Mouse (Mus musculus) frontal cortex, adult 2 months (tissue): Measurements from ENCODE around the gene Arf3. TPM values are rescaled to one million over a fixed set of nuclear protein-coding genes. Genes with fewer than 3 reads are reported as not detected.
A peak's percentile ranks its signal among the peaks of the same experiment; 100 is the strongest.

Experiments
- DNase-seq, 2 experiments: peaks; one replicate each; pipeline ENCODE4 v3.0.0; 2022; ENCODE audit warnings: low spot score in 1 of 2; ENCODE audit errors: extremely low spot score in 1 of 2
- polyA plus RNA-seq: library from polyadenylated mRNA; depleted of rRNA; stranded (reverse); fragments of >200 nt; gene quantifications from 2 replicates; pipeline ENCODE4 v1.2.3, GENCODE M21; 2012

Arf3 gene
- polyA plus RNA-seq, 1 experiment = 678 TPM

DNA sequence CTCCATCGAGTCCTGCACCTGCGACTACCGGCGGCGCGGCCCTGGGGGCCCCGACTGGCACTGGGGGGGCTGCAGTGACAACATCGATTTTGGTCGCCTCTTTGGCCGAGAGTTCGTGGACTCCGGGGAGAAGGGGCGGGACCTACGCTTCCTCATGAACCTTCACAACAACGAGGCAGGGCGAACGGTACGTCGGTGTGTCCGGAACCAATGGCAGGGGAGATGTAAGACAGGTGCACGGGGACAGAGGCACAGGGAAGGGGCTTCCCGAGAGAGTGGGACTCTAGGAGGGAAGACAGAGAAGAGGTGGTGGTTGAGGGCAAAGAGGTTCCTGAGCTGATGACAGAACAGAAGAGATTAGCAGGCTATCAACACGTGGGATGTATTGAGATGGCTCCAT is 28.8 kb upstream of the Arf3 start:
- no peak for DNase-seq

DNA sequence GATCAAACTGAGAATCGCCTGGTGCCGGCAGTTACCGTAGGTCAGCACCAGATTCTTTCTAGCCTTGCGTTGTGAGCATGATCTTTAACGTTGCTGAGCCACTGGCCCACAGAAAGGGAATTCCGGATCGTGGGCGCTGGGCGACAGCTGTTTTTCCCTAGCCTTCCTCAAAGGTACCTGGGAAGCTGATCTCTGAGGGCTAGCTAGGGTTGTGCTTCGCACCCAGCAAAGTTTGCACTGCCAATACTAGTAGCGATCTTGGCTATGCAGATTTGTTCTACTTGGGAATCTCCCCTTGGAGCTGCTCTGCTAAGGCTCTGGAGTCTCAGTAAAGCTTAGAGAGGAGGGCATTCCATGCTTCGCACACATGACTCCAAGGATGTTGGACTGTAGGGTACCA is 28.2 kb upstream of the Arf3 start:
- no peak for DNase-seq

DNA sequence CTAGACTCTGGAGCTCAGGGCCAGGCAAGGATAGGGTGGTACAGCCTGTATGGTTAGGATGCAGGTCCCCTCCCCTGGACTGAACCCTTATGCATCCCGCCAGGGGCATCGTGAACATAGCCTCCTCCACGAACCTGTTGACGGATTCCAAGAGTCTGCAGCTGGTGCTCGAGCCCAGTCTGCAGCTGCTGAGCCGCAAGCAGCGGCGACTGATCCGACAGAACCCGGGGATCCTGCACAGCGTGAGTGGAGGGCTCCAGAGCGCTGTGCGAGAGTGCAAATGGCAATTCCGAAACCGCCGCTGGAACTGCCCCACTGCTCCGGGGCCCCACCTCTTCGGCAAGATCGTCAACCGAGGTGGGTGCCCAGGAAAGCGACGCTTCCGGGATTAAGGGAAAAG is 27.7 kb upstream of the Arf3 start:
- DNase-seq = no peak

DNA sequence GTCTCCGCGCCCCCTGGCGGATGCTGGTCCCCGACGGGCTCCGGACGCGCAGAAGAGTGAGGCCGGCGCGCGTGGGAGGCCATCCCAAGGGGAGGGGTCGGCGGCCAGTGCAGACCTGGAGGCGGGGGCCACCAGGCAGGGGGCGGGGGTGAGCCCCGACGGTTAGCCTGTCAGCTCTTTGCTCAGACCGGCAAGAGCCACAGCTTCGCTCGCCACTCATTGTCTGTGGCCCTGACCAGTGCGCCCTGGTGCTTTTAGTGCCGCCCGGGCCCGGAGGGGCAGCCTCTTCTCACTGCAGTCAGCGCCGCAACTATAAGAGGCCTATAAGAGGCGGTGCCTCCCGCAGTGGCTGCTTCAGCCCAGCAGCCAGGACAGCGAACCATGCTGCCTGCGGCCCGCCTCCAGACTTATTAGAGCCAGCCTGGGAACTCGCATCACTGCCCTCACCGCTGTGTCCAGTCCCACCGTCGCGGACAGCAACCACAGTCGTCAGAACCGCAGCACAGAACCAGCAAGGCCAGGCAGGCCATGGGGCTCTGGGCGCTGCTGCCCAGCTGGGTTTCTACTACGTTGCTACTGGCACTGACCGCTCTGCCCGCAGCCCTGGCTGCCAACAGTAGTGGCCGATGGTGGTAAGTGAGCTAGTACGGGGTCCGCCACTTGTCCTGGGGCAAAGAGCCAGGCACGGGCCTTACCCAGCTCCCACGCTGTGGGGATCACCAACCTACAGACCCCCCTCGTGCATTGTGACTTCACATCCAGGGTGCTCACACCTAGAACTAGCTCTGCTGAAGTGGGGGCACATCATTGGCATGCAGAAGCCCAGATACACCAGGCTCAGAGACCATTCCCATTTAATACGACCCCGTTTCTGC is 26.9 kb upstream of the Arf3 start, which contains the start of gene Wnt1:
Gene Wnt1 (plus strand): TSS at position 197 of the 875 bp plus-strand sequence.
- no peak for DNase-seq

DNA sequence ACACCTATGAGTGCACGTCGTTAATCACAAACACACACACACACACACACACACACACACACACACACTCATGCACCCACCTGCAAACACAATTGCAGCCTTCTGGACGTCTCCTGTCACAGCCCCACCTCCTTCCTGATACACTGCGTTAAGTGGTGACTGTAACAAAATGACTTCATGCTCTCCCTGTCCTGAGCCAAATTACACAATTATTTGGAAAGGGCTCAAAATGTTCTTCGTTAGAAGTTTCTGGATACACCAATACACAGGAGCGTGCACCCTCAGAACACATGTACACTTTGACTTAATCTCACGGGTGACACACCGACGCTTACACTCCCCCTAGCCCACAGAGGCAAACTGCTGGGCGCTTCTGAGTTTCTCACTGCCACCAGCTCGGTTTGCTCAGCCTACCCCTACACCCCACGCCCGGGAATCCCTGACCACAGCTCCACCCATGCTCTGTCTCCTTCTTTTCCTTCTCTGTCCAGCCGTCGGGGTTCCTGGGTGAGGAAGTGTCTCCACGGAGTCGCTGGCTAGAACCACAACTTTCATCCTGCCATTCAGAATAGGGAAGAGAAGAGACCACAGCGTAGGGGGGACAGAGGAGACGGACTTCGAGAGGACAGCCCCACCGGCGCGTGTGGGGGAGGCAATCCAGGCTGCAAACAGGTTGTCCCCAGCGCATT is 26.1 kb upstream of the Arf3 start:
- no peak for DNase-seq

DNA sequence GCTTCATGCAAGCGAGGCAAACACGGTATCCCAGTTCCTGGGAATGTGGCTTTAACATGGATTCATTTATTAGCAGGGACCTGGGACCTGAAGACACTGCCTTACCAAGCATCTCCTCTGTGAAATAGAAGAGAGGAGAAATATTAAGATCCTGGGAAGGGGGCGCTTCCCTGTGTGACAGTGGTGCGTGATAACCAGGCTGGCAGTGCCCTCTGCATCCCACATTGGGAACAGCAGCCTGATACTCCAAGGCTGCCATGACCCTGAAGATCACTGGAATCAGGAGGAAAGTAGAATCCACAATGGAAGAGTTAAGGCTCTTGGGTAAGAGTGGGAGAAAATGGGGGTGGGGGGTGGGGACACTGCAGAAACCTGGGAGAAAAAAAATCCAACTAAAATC is 24.9 kb upstream of the Arf3 start:
- peak in 1 of 2 experiments; percentile 49 for DNase-seq

DNA sequence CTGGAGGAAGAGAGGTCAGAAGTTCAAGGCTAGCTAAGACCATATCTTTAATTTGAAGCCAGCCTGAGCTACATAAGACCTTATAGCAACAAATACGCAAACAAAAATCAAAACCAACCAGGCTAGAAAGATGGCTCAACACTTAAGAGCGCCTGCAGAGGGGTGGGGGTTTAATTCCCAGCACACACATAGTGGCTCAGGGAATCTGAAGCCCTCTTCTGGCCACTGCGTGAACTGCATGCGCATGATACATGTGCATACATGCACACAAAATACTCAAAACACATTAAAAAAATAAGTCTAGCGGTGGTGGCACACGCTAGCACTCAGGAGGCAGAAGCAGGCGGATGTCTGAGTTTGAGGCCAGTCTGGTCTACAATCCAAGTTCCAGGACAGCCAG is 22.7 kb upstream of the Arf3 start:
- no peak for DNase-seq

DNA sequence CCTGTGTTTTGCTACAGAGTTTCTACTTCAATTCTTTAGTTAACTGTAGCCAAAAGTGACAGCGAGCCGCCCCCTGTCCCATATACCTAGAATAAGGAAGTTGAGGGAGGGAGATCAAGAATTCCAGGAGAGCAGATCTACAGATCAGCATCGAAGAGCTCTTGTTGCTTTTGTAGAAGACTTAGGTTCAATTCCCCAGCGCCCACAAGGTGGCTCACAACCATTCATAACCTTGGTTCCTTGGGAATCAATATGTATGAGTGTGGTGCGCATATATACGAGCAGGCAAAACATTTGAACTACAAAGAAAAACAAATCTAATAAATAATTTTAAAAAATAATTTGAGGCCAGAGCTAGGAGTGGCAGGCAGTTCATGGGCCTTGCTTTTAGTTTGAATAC is 18.2 kb upstream of the Arf3 start:
- no peak for DNase-seq

DNA sequence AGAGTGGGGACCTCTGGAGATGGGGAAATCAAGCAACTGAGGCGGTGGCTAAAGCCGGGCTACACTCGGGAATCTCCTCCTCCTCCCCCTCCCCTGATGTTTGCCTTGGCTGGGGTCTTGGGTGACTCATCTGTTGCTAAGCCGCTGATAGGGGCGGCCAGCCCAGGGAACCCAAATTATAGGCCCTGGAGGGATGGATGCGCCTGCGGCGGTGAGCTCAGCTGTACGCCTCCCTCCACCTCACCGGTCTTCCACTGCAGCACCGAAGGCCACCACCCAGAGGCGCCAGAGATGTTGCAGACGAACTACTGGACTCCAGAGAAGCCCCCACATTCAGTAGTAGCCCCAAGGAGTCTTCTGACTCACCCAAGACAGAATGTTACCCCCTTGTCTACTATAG is 17.6 kb upstream of the Arf3 start:
- no peak for DNase-seq

DNA sequence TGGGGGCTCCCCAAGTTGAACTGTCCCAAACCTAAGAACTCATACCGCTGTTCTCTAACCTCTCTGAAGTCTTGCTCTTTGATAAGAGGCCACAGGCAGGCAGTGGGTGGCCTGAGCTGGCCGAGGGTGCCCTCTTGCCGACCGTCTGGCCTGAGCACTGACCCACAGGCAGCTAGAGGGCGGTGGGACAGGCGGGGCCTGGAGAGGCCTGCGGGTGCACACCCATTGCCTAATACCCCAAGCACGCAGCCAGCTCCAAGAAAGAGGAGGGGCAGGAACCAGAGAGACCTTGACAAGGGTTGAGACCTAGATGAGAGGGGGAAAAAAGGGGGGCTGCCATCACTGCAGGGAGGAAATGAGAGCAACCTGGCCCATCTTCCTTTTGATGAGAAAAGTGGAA is 17.1 kb upstream of the Arf3 start:
- DNase-seq = no peak

DNA sequence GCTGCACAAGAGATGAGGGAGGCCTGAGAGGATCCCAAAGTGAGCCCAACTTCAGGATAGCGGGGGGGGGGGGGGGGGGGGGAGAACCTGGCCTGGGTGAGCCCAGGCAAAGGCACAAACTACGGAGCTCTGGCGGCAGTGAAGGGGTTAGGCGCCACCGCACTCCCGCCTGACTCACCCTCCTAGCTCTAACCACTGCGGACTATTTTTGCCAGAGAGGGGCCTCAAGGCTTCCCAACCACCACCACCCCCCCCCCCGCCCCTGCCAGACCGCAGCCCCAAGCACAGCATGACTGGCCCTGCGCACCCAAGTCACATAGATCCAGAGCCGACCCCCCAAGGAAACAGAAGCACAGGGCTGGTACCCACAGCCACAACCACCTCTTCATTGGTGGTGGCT is 15.8 kb upstream of the Arf3 start:
- no peak for DNase-seq

DNA sequence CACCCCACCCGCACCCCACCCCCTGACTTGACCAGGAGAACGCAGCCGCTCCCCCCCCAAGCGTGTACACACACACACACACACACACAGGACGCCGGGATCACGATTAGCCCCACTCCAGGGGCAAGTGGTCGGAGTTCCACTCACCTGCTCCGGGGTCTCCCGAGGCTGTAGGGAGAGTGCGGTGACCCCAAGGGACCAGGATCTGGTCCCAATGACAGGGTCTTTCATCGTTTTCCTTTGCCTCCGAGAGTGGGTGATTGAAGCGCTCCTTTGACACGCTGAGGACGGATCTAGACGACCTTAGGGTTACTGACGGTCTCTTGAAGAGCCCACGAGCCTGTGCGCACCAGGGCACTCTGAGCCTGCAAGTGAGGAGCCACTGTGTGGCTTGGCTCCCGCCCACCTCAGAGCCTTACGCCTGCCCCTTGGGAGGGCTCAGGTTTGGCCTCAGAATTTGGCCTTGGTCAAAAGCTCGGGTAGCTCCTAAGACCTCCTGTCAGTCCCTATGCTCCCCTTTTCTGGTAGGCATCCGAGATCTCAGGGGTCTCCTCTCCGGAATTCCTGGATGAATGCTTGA is 15.3 kb upstream of the Arf3 start:
- no peak for DNase-seq

DNA sequence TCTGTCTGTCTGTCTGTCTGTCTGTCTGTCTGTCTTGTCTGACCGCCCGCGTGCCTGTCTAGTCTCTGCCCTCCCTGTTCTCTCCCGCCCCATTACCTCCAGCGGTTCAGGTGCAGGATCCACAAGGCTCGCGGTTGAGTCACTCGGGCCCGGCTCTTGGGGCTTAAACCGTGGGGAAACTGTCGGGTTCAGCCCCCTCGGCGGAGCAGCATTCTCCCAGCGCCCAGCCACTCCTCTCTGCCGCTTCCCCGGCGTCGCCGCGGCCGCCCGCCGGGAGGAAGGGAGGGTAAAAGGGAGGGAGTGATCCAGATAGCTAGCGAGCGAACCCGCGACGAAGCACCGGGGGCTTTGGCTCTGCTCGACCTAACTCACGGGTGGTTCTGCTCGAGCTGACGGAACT is 14.7 kb upstream of the Arf3 start, which contains the start of gene Wnt10b:
Gene Wnt10b (minus strand): TSS at position 389 of the 400 bp plus-strand sequence.
- DNase-seq = no peak

DNA sequence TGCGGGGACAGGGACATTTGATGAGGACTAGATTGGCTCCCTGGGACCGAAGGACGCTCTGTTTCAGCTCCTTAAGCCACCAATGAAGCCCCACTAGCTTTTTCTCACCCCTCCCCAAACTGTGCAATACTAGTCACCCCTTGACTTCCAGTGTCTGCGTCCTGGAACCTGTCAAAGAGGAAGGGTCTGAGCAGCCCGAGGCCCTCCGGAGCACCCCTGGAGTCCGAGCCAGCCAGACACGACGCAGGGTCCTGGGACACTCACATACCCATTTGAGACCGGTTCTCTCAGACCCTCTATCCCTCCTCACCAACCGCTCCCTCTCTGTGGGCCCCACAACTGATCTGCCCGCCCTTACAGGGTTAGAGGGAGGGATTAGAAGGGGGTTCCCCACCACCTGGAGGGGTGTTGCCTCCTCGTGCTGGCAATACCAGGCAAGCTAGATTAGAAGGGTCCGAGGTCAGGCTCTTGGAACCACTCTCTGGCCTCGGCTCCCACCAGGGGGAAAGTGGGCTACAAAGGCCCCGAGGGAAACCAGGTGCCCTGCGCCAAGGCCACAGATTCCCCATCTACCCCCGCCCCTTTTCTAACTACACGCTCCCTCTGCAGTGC is 14.1 kb upstream of the Arf3 start:
- DNase-seq = no peak

DNA sequence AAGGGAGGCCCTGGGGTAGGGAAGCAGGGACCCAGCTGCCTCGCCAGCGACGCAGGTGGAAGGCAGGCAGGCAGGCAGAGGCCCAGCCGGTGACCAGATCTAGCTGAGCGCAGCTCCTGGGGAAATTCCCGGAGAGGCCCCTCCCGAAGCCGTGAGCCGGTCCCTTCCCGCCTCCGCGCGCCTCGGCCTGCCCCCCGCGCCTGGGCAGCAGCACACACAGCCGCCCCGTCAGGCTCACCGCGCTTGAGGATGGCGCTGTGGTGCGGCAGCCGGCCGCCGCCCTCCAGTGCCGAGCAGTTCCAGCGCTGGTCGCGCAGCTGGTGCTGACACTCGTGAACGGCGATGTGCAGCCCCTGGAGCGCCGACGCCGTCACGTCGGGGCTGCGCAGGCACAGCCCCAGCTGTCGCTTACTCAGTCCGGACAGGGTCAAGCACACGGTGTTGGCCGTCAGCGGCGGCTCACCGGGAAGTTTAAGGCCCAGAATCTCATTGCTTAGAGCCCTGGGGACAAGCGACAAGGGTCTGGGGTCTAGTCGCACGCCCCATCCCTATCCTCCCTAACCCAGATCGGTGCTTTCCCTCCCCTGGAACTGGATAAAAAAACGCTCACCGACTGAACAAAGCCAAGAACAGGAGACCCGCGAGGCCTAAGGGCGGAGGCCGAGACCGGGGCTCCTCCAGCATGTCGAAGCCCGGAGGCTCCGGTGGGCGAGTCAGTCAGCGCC is 13.4 kb upstream of the Arf3 start:
- no peak for DNase-seq

DNA sequence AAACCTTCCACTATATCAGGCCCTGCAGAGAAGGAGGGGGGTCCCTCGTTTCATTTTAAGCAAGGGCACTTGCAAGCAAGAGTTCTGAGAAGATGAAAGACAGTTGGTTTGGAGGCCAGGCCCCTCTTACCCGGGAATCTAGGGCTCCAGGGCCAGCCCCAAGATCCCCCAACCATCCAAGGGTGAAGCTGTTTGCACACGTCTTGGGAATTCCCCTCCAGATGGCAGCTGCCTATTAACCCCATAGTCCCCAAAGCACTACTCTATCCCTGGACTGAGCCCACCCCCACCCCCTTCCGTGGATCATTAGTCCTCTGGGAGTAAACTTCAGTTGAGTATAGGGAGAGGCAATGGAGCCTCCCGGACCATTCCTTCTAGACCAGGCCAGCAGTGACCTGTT is 12.5 kb upstream of the Arf3 start:
- DNase-seq = no peak

DNA sequence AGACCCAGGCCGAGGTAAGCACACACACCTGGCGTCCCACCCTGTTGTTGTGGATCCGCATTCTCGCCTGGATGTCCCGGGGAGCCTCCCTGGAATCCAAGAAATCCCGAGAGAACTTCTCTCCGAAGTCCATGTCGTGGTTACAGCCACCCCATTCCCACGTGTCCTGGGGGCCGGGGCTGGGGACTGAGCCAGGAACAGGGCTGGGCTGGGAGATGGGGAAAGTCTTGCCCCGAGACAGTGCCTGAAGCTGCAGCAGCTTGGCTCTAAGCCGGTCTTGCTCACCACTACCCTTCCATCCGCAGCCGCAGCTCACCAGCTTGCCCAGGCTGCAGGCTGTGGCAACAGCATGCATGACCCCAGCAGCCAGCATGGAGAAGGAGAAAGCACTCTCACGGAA is 11.1 kb upstream of the Arf3 start:
- no peak for DNase-seq

DNA sequence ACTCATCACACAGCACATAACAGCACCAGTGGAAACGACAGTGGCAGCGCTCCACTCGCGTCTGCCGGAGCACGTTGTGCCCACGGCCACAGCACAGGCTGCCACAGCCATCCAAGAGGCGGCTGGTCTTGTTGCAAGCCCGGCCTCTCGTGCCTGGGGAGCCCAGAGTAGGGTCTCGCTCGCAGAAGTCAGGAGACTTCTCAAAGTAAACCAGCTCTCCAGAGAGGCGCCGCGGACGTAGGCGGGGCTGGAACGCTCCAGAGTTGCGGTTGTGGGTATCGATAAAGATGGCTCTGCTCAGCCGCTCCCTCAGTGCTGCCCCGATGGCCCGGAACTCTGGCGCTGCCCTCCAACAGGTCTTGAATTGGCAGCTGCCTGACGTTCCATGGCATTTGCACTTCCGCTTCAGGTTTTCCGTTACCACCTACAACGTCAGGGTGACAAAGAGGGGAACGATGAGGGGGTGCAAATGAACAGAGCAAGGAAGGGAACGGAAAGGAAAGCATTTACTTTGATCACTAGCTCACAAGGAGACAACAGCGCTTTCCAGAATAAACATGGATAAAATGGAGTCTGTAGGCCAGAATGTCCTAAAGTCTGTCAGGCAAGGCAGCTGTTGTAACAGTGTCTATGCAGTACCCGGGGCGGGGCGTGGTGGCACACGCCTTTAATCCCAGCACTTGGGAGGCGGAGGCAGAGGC is 9.6 kb upstream of the Arf3 start:
- DNase-seq = no peak

DNA sequence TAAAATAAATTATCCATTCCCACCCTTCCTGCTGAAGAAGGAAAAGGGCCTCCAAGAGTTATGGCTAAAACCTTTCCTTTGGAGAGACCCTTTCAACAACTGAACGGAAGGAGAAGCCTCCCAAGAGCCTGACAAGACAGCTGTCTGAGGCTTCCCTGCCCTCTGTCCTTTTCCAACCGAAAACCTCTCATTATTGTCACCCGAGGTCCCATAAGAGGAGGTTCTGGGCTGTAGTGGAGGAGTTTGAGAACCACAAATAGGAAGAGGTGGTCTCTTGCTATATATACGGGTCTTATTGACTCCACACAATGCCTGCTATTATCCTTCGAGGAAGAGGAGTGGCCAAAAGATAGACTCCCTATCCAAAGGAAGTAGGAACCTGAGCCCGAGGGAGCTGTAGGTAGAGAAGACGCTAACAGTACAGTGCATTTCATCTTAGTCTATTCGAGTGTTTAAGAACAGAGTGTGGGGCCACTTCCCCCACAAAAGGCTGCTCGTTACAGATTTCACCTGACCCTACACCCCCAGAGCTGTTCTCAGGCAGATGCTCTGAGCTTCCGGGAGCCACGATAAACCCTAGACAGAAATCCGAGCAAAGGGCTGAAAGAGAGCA is 8.9 kb upstream of the Arf3 start:
- DNase-seq = no peak

DNA sequence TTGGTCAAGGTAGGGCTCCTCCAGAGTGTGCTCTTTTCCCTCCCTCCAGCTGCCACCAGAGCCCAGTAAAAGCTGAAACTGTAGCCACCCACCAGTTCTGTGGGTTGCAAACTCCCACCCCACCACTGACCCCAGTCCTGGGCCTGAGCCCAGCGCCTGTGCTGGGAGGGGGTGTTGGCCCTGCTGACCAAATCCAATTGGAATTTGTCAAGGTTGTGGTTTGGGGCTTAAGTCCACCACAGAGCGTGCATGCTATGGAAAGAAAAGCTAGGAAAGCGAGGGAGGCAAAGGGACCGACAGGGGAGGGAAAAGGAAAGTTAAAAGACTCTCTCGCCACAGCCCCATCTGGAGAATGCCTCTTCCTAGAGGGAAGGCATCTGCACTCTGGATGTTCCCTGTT is 5.2 kb upstream of the Arf3 start:
- DNase-seq = no peak
